Mouse (Mus musculus) forelimb bud, embryonic 11.5 days (tissue): Measurements from ENCODE around the gene Nkain1.

ENCODE experiments used
- DNase-seq: peaks from one replicate; pipeline ENCODE4 v3.0.0-alpha.2; 2012; ENCODE audit warnings: low read depth, low spot score

Gene Nkain1

GRCm38 (mm10) chr4:130552312-130553120, 21.5 kb downstream of the Nkain1 start:
- DNase-seq = peak; percentile 60

GRCm38 (mm10) chr4:130550511-130550910, 23.5 kb downstream of the Nkain1 start:
- DNase-seq = no peak

- no peak for DNase-seq
Measured at GRCm38 (mm10) chr4:130549189-130549588, 24.8 kb downstream of the Nkain1 start.

DNA sequence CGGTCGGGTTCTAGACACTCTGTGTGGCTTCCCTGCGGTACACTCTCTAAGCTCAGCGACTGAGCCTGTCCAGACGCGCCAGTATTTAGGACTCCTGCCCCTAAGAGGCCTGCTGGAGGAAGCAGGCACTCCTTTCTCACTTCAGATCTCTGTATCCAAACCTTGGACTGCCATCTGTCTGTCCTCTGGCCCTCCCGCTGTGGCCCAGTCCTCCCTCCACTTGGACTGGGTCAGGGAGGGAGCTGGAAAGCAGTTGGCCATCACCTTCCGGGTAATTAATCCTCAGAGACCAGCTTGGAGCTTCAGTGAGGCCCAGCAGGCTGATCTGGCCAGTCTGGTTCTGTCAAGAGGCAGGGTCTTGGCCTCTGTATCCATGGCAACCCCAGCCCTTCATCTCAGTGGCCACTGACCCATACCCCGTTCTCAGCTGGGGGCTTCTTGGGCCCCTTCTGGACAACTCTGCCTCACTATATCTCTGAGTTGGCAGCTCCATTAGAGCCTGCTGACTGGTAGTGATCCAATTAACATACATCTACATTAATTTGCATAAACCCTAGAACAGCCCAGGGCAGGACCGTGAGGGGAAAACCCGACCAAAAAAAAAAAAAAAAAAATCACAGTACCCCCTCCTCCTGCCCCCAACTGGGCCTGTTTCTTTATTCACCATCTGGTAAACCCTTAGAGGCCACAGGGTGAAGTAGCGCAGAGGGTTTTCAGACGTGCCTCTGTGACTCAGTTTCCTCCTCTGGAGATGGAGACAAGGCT, 27.0 kb downstream of the Nkain1 start:
- no peak for DNase-seq

- DNase-seq = no peak
Measured at GRCm38 (mm10) chr4:130544392-130544791, 29.6 kb downstream of the Nkain1 start.

DNA sequence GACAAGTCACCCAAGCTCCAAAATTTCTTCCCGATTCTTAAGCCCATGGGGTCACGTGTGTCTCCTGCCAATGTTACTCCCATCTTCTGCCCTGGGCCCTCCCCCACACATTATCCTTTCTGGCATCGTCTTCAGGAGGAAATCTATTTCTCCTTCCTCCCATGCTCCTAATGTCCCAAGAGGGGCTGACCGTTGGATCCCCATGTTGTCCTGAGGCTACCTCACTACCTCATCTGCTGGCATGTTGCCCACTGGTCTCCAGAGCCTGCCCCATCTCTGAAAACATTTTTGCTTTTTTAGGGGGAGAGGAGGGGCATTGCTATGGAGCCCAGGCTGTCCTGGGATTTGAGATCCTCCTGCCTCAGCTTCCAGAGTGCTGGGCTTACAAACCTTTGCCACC, 30.9 kb downstream of the Nkain1 start:
- no peak for DNase-seq

GRCm38 (mm10) chr4:130540831-130541230, 33.1 kb downstream of the Nkain1 start:
- no peak for DNase-seq

DNA sequence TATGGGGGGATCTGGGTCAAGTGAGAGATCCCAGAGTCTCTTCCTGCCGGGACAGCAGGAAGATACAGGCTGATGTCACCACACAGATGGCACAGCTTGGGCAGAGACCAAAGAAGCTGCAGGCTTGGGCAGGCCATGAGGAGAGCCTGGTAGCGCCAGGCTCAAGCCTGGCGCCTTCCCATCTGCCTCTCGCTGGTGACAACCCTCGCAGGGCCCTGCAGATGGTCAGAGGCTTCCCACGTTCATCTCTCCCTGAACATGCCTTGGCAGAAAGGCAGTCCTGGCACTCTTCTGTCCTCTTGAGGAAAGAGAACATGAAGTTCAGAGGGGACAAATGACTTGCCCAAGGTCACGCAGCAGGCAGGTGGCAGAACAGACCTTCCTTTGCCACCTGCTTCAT, 34.3 kb downstream of the Nkain1 start:
- DNase-seq = no peak

GRCm38 (mm10) chr4:130539053-130539452, 34.9 kb downstream of the Nkain1 start:
- DNase-seq = no peak

GRCm38 (mm10) chr4:130537371-130537770, 36.6 kb downstream of the Nkain1 start:
- no peak for DNase-seq

DNA sequence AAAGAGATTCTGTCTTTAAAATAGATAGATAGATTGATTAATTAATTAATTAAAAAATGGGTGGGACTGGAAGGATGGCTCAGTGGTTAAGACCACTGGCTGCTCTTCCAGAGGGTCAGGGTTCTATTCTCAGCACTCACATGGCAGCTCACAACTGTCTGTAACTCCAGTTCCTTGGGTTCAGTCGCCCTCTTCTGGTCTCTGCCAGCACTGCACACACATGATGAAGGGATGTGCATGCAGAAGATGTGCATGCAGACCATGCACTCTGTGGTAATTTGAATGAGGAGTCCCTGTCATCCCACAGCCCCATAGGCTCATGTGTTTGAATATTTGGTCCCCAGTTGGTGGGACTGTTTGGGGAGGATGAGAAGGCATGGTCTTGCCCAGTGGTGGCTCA, 38.2 kb downstream of the Nkain1 start:
- DNase-seq = no peak

- DNase-seq = peak; percentile 87
Measured at GRCm38 (mm10) chr4:130533975-130534374, 40.0 kb downstream of the Nkain1 start.

DNA sequence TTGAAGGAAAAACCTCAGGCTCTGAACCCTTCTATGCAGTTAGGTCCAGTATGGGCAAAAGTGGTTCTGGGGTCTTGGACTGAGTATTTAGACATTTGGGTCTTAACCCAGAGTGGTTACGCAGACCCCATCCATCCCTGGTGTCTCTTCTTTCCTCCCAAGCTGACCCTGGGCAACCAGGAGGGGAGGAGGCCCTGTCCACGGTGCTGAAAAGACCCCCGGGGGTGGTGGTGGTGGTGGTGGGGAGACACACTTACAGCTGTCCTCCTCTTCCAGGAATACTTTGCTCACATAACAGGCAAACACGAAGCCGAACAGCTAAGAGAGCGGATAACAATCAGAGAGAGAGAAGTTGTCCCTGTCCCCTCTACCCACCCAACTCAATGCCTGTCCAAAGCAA, 41.6 kb downstream of the Nkain1 start:
- no peak for DNase-seq

DNA sequence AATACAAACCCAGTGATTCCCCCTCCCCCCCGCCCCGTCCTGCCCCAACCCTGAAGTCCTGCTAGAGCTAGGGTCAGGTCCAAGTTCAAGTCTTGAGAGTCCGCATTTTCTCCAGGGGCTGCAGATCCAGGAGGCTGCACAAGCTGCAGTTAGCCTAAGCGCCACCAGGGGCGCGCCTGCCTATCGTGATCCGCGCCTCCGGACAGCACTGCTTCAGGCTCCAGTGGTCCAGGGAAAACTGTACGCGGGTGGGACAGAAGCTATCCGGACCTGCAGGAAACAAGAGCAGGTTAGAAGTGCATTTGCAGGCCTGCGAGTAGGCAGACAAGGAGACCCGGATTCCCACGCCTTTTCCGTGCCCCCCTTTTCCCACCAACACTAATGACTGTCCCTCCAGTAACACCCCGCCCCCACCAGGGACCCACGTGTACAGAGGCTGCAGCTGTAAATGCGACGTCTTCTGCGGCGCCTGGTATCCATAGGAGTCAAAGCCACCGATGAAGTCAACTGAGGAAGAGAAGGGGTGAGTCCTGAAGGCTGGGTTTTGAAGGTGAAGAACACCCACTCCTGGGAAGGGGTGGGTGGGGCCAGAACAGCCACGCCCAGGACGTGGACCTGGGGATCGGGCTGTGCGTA, 42.2 kb downstream of the Nkain1 start:
- peak; percentile 56 for DNase-seq

- no peak for DNase-seq
Measured at GRCm38 (mm10) chr4:130527804-130528203, 46.2 kb downstream of the Nkain1 start.

- no peak for DNase-seq
Measured at GRCm38 (mm10) chr4:130525041-130525440, 48.9 kb downstream of the Nkain1 start.

- DNase-seq = no peak
Measured at GRCm38 (mm10) chr4:130521466-130521865, 52.5 kb downstream of the Nkain1 start.

- no peak for DNase-seq
Measured at GRCm38 (mm10) chr4:130520482-130520851, 53.5 kb downstream of the Nkain1 start.

DNA sequence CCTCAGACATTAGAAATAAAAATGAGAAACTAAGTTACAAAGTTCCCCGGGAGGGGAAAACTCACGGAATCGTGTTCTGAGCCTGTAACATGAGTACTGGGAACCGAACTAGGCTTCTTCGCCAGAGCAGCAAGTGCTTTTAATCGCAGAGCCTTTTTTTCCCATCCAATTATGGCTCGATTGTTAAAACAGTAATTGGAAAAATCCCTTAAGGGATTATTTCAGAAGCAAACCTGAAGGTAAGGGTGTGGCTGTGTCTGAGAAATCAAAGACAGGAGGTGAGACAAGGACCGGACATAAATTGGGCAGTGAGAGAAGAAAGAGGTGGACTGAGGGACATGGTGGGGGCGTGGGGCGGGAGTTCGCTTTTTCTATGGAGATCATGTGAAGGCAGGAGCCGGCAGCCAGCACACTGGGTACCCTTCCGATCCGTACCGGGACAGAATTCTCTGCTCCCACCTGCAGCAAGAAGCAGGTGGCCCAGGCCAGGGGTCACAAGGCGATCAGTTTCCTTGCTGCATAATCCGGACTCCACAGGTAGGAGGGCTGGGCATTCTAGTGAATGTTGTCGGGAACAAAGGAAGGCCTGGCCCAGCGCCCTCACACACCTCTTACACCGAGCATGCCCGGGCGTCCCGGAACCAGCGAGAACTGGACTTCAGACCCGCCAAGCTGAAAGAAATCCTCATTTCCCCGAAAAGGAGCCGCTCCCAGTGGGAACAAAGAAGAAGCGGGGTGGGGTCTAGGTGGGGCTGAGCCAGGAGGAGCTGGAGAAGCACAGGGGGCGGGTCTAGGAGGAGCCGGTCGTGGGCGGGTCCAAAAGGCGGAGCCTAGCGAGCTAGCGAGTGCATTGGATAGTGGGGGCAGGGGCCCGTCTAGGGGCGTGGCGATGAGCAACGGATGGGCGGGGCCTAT, 54.1 kb downstream of the Nkain1 start:
- DNase-seq = peak; percentile 96

- no peak for DNase-seq
Measured at GRCm38 (mm10) chr4:130516490-130516889, 57.5 kb downstream of the Nkain1 start.
